Mouse (Mus musculus): ENCODE measurements around the gene Dpm2. TPM values are rescaled to one million over a fixed set of nuclear protein-coding genes. Genes with fewer than 3 reads are reported as not detected.

Dpm2 gene
- polyA plus RNA-seq, 1 experiment from 2014 or later, result 141 TPM

DNA sequence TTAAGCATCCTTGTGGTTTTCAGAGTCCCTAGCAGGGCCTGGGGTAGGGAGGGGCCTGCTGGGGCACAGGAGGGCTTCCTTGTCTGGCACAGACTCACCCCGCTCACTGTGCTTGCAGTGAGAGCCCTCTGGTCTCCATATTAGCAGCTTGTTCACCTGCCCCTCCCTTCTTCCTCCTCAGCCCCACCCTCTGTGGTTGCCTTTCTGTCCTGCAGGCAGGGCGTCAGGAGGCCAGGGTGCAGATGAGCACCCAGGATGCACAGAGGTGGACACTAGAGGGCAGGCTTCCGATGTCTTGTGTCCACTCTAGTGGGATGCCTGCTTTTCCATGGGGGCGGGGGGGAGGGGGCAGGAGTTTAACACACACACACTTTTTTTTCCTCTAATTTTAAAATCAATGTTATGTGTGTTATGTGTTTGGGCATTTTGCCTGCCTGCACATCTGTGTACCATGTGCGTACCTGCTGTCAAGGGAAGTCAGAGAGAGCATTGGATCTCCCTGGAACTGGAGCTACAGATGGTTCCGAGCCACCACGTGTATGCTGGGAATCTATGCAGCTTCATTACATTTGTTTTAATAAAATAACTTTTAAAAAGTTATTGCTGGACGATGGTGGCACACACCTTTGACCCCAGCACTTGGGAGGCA lies 30.9 kb downstream of the Dpm2 start:
- 41% methylated on average over 8 of the region's 8 CpGs for WGBS
- no peaks in the 10 kb centered on the region for H3K4me1 ChIP-seq (replicated peaks; ENCODE audit: control insufficient read depth, insufficient read depth, low read length)
- 0 out of 2 replicates have a peak, but pooled peaks have one; percentile 22 for ATAC-seq (ENCODE audit: low FRiP score)

DNA sequence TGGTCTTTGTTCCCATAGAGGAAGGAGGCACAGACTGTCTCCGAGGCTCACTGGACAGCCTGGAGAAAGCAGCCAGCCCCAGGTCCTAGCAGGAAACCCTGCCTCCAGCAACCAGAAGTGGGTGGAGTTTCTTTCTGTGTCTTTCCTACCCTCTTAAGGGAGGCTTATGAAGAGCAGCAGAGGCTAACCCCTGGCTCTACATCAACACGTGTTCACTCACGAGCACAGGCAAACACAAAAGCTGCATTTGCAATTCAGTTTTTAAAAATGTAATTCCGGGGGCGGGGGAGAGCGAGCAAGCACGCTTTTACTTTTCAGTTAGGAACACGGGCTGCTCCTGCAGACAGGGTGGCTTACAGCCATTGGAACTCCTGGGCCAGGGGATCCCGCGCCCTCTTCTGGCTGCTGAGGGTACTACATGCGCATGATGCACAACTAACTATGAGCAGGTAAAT lies 32.0 kb downstream of the Dpm2 start:
- DNase-seq (ENCODE audit: low spot score), result peak; percentile 80
- H3K27me3 ChIP-seq (ENCODE audit: control insufficient read depth, insufficient read depth, low read length), result no peaks in the 10 kb centered on the region
- ATAC-seq (ENCODE audit: low FRiP score), result no peak
- peak overlapping the region; percentile 32; the same call in 1 of the 2 replicates for H3K4me2 ChIP-seq (replicated peaks)
- WGBS, result under 1% methylated on average over 11 of the region's 11 CpGs
- no peak overlapping the region for H3K9ac ChIP-seq
- H3K27ac ChIP-seq, result no peak overlapping the region
- peak overlapping the region; percentile 8 for H3K4me3 ChIP-seq (replicated peaks; ENCODE audit: low read length)
- H3K9me3 ChIP-seq (ENCODE audit: control insufficient read depth, low read length), result no peaks in the 10 kb centered on the region
- H3K4me1 ChIP-seq (replicated peaks; ENCODE audit: control insufficient read depth, insufficient read depth, low read length), result peaks cover 6% of the 10 kb centered on the region; the same call in 1 of the 2 replicates
- no peaks in the 10 kb centered on the region for H3K36me3 ChIP-seq (replicated peaks; ENCODE audit: control insufficient read depth, insufficient read depth)

More for the DNA sequence above, 30.9 kb downstream of the Dpm2 start:
- Histone ChIP-seq H3K4me3 (replicated peaks; ENCODE audit: low read length) (no peak overlapping the region), H3K27me3 (ENCODE audit: control insufficient read depth, insufficient read depth, low read length) (no peaks in the 10 kb centered on the region), H3K9ac (no peak overlapping the region), H3K9me3 (ENCODE audit: control insufficient read depth, low read length) (no peaks in the 10 kb centered on the region), H3K27ac (no peak overlapping the region), H3K36me3 (replicated peaks; ENCODE audit: control insufficient read depth, insufficient read depth) (no peaks in the 10 kb centered on the region), H3K4me2 (replicated peaks) (no peak overlapping the region)
- DNase-seq (ENCODE audit: low spot score), result no peak

DNA sequence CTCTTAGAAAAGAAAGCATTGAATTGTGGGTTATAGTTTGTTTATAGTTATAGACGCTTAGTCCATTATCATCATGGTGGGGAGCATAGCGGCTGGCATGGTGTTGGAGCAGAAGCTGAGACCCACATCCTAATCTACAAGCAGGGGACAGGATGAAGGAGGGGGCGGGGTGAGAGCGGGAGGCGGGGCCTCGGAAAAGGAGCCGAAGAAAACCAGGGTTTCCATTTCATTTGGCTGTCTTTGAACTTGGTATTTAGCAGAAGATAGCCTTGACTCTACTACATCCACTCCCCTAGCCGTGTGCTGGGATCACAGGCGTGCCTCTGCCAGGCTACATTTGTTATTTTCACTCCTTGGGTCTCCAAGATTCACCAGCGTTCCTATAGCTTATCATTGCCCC lies 34.0 kb downstream of the Dpm2 start:
- H3K27ac ChIP-seq, result no peak overlapping the region
- H3K4me2 ChIP-seq (replicated peaks), result no peak overlapping the region
- no peak overlapping the region for H3K4me3 ChIP-seq (replicated peaks; ENCODE audit: low read length)
- WGBS, result 46% methylated on average over 10 of the region's 10 CpGs
- H3K27me3 ChIP-seq (ENCODE audit: control insufficient read depth, insufficient read depth, low read length), result no peaks in the 10 kb centered on the region
- H3K36me3 ChIP-seq (replicated peaks; ENCODE audit: control insufficient read depth, insufficient read depth), result no peaks in the 10 kb centered on the region
- ATAC-seq (ENCODE audit: low FRiP score), result no peak
- no peak overlapping the region for H3K9ac ChIP-seq
- H3K4me1 ChIP-seq (replicated peaks; ENCODE audit: control insufficient read depth, insufficient read depth, low read length), result peaks cover 18% of the 10 kb centered on the region; the same call in 1 of the 2 replicates
- no peaks in the 10 kb centered on the region for H3K9me3 ChIP-seq (ENCODE audit: control insufficient read depth, low read length)
- DNase-seq (ENCODE audit: low spot score), result no peak

DNA sequence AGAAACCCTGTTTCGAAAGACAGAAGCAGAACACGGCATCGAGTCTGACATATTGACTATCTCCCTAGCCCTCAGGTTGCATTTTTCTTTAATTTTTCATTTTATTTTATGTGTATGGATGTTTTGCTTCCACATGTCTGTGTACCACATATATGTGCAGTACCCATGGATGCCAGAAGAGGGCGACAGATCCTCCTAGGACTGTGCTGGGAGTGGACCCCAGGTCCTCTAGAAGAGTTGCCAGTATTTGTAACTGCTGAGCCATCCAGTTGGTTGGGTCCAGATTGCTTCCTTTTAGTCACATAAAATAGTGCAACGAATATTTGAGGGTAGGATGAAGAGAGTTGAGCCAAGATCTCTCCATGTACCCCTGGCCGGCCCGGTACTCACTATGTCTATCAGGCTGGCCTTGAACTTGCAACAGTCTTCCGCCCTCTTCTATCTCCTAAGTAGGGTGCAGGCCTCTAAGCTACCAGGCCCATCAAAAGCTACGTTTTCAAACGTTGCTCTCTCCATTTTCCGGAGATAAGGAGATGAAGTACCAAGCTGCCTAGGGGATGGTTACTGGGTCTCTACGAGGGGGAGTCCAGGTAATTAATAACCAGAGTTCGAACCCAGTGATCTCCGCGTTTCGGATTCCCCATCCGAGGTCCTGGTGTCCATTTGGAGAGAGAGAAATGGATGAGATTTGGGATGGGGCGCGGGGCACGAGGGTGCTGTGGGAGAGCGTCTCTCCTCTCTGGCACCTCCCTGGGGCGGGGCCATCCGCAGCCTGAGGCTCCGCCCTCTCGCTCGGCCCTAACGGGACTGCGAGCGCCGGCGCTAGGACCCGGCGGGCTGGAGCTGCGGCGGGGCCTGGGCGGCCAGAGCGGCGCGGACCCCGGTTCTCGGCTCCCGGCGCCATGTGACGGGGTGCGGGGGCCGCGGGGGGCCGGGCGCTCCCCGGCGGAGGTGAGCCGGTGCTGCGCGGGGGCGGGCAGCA lies 35.8 kb downstream of the Dpm2 start:
- H3K4me2 ChIP-seq (replicated peaks), result peak overlapping the region; percentile 90
- no peak overlapping the region for H3K27ac ChIP-seq
- H3K36me3 ChIP-seq (replicated peaks; ENCODE audit: control insufficient read depth, insufficient read depth), result no peaks in the 10 kb centered on the region
- peak overlapping the region; percentile 78 for H3K9ac ChIP-seq
- H3K4me3 ChIP-seq (replicated peaks; ENCODE audit: low read length), result peak overlapping the region; percentile 77
- ATAC-seq (ENCODE audit: low FRiP score) (peak; percentile 87), DNase-seq (ENCODE audit: low spot score) (peak; percentile 80)
- H3K4me1 ChIP-seq (replicated peaks; ENCODE audit: control insufficient read depth, insufficient read depth, low read length), result peaks cover 23% of the 10 kb centered on the region; the same call in 1 of the 2 replicates
- 12% methylated on average over 49 of the region's 55 CpGs for WGBS
- H3K9me3 ChIP-seq (ENCODE audit: control insufficient read depth, low read length), result no peaks in the 10 kb centered on the region
- H3K27me3 ChIP-seq (ENCODE audit: control insufficient read depth, insufficient read depth, low read length), result no peaks in the 10 kb centered on the region

DNA sequence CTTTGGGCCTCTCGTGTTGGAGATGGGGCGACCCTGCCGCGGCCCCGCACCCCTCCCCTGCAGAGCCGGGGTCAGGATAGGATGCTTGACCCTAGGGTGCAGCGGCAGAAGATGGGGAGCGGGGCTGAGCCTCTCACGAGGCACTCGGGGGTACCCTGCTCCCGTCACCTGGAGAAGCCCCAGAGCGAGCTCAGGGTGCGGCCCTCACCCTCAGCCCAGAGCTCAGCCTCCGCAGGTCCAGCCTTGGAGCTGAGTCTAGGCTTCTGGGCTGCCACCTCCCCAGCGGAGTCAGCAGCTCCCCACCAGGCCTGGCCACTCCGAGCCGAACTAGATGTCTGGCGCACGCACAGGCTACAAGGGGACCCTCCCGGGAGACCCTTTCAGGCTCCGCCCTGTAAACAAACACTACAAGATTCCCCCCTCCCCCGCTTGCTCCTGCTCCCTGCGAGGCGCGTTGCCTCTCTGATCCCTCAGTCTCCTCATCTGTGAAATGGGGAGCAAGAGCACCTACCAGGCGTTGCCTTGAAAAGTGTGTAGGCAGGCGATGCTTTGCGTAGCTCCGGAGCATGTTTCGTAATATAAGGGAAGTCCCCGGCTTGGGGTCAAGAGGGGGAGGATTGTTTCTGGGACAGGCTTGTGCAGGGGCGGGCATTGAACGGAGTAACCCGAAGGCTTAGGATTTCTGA lies 36.7 kb downstream of the Dpm2 start:
- Histone ChIP-seq H3K27ac (no peak overlapping the region), H3K27me3 (ENCODE audit: control insufficient read depth, insufficient read depth, low read length) (no peaks in the 10 kb centered on the region), H3K9ac (peak overlapping the region; percentile 78), H3K4me2 (replicated peaks) (peak overlapping the region; percentile 90), H3K9me3 (ENCODE audit: control insufficient read depth, low read length) (no peaks in the 10 kb centered on the region), H3K4me1 (replicated peaks; ENCODE audit: control insufficient read depth, insufficient read depth, low read length) (peaks cover 23% of the 10 kb centered on the region; the same call in 1 of the 2 replicates), H3K4me3 (replicated peaks; ENCODE audit: low read length) (peak overlapping the region; percentile 77), H3K36me3 (replicated peaks; ENCODE audit: control insufficient read depth, insufficient read depth) (no peaks in the 10 kb centered on the region)
- peak; percentile 38 for ATAC-seq (ENCODE audit: low FRiP score)
- DNase-seq (ENCODE audit: low spot score), result no peak
- 6% methylated on average over 34 of the region's 34 CpGs for WGBS

DNA sequence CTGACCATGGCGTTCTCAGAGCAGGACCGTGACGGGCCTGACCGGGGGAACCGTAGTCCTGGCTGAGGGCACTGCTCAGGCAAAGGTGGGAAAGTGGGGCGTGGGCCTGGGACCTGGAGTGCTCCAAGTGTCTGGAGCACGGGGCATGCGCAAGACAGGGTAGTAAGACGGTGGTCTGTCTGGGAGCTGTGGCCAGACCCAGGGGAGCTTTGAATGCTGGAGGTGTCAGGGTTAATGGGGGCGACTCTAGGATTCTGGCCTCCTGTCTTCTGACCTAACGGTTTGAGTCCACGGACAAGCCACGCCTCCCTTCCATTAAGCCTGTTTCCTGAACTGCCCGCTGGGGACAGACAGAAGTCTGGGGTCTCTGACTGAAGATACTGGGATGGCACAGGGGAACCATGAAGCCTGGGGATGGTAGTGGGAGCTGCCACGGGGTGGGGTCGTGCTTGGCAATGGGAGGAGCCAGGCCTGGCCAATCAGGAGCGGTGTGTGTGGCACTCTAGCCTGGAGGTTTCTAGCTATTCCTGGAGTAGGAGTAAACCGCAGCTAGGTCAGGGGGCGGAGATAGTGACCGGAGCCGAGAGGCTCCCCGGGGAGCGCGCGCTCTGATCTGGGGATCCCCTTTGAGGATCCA lies 37.6 kb downstream of the Dpm2 start:
- Histone ChIP-seq H3K9ac (no peak overlapping the region), H3K36me3 (replicated peaks; ENCODE audit: control insufficient read depth, insufficient read depth) (no peaks in the 10 kb centered on the region), H3K9me3 (ENCODE audit: control insufficient read depth, low read length) (no peaks in the 10 kb centered on the region), H3K27ac (no peak overlapping the region), H3K27me3 (ENCODE audit: control insufficient read depth, insufficient read depth, low read length) (no peaks in the 10 kb centered on the region), H3K4me1 (replicated peaks; ENCODE audit: control insufficient read depth, insufficient read depth, low read length) (peaks cover 23% of the 10 kb centered on the region; the same call in 1 of the 2 replicates), H3K4me2 (replicated peaks) (peak overlapping the region; percentile 90), H3K4me3 (replicated peaks; ENCODE audit: low read length) (peak overlapping the region; percentile 77; the same call in 1 of the 2 replicates)
- DNase-seq (ENCODE audit: low spot score) (no peak), ATAC-seq (ENCODE audit: low FRiP score) (no peak)
- 12% methylated on average over 25 of the region's 25 CpGs for WGBS

DNA sequence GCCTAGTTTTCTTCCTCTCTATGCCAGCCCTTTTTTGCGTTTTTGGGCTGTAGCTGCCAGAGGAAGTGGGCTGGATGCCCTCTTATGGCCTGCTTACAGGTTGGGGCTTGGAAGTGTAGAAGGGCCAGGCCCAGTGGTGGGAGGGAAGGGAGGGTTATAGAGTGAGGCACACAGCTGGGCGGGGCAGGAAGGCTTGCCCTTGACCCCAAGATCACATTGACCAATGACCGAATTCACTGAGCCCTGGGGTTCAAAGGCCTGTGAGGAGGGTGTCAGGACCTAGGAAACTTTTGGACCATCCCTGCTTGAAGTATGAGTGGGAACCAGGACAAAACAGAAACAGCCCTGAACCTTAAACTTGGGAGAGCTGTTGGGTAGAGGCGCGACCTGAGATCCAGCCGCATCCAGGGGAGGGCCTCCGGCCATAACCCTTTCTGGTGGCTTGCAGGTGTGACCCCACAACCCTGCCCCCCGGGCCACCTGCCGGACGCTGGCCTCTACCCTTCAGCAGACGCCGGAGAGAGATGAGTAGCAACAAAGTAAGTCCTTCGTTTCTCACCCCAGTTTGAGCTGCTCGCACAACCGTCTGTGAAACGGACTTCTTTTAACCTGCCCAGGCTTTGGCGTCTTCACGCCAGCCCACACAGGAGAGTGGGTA lies 38.2 kb downstream of the Dpm2 start:
- Histone ChIP-seq H3K27ac (no peak overlapping the region), H3K9me3 (ENCODE audit: control insufficient read depth, low read length) (no peaks in the 10 kb centered on the region), H3K4me1 (replicated peaks; ENCODE audit: control insufficient read depth, insufficient read depth, low read length) (peaks cover 23% of the 10 kb centered on the region; the same call in 1 of the 2 replicates), H3K9ac (0 out of 2 replicates have a peak overlapping the region, but pooled peaks have one; percentile 8), H3K4me3 (replicated peaks; ENCODE audit: low read length) (peak overlapping the region; percentile 77; the same call in 1 of the 2 replicates), H3K4me2 (replicated peaks) (peak overlapping the region; percentile 90), H3K36me3 (replicated peaks; ENCODE audit: control insufficient read depth, insufficient read depth) (no peaks in the 10 kb centered on the region), H3K27me3 (ENCODE audit: control insufficient read depth, insufficient read depth, low read length) (no peaks in the 10 kb centered on the region)
- ATAC-seq (ENCODE audit: low FRiP score) (no peak), DNase-seq (ENCODE audit: low spot score) (no peak)
- 41% methylated on average over 18 of the region's 18 CpGs for WGBS

DNA sequence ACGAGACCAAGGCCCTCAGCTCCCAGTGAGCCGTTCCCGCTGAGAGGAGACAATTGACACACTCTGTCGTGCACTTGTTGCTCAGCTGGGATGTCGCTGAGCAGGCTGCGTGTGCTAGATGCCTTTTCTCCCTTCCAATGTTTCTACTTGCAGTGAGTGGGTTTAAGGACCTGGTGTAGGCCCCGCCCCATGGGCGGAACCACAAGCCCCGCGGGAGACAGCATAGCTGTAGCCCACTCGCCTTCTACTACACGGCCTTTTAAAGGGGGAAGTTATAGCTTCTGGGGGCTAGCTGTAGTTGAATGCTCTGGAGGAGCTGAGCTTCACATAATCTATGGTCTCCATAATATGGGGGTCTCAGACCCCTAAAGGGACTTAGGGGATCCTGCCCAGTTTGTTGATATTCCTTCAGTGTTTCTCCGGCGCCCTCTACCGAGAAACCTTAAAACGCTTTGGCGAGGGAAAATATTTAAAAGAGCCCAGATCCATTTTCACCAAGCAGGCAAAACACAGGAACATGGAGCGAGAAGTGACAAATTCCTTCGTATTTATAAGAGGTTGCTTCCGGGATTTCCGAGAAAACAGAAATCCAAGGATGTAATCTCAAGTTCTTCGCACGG lies 40.1 kb downstream of the Dpm2 start:
- ATAC-seq (ENCODE audit: low FRiP score) (no peak), DNase-seq (ENCODE audit: low spot score) (peak; percentile 52)
- Histone ChIP-seq H3K4me2 (replicated peaks) (peak overlapping the region; percentile 43), H3K4me1 (replicated peaks; ENCODE audit: control insufficient read depth, insufficient read depth, low read length) (peaks cover 23% of the 10 kb centered on the region; the same call in 1 of the 2 replicates), H3K27ac (no peak overlapping the region), H3K27me3 (ENCODE audit: control insufficient read depth, insufficient read depth, low read length) (no peaks in the 10 kb centered on the region), H3K4me3 (replicated peaks; ENCODE audit: low read length) (no peak overlapping the region), H3K9ac (0 out of 2 replicates have a peak overlapping the region, but pooled peaks have one; percentile 9), H3K9me3 (ENCODE audit: control insufficient read depth, low read length) (no peaks in the 10 kb centered on the region), H3K36me3 (replicated peaks; ENCODE audit: control insufficient read depth, insufficient read depth) (peaks cover 14% of the 10 kb centered on the region; the same call in 1 of the 2 replicates)
- 15% methylated on average over 23 of the region's 23 CpGs for WGBS
